Mouse (Mus musculus): ENCODE measurements at regions not wholly inside any gene's neighbourhood (a gene's known extent, or its start where the extent isn't known, plus 50 kb on each side); places are given as distances from the start of the nearest gene placed in this dataset.
A peak's percentile ranks its signal among the peaks of the same experiment; 100 is the strongest.

GRCm38 (mm10) chr7:75369366-75369765, 60.3 kb upstream of the Sv2b start:
- Histone ChIP-seq H3K4me1 (replicated peaks; ENCODE audit: control insufficient read depth in 2 of 2, insufficient read depth in 2 of 2, low read length in 1 of 2) (peaks cover 0 to 2% of the 10 kb centered on the region in 2 experiments; a peak in 1 of 4 replicates), H3K4me3 (ENCODE audit: insufficient read depth in 1 of 2, low read depth in 2 of 2, low read length in 2 of 2) (no peak overlapping the region), H3K27ac (no peak overlapping the region), H3K36me3 (replicated peaks; ENCODE audit: control insufficient read depth, insufficient read depth, low read depth) (no peaks in the 10 kb centered on the region), H3K4me2 (ENCODE audit: low read depth) (no peak overlapping the region), H3K27me3 (ENCODE audit: control insufficient read depth, insufficient read depth, low read length) (no peaks in the 10 kb centered on the region), H3K9me3 (ENCODE audit: control insufficient read depth, low read length) (no peaks in the 10 kb centered on the region), H3K9ac (replicated peaks) (no peak overlapping the region)
- peak in 1 of 3 experiments; percentile 33 for DNase-seq (ENCODE audit: low read depth in 3 of 3, low spot score in 3 of 3)
- peak; percentile 28; the same call in 1 of the 2 replicates for ATAC-seq (ENCODE audit: insufficient read depth)
- no peak for TF ChIP-seq EP300 (IDR thresholded peaks at IDR 0.05; ENCODE audit: low read depth)
- TF ChIP-seq CTCF (IDR thresholded peaks at IDR 0.05; ENCODE audit: low read depth) = no peak
- 41% methylated on average over 4 of the region's 4 CpGs for WGBS (ENCODE audit: insufficient replicate concordance)

- TF ChIP-seq CTCF (IDR thresholded peaks at IDR 0.05; ENCODE audit: low read depth) (peak; percentile 64), EP300 (IDR thresholded peaks at IDR 0.05; ENCODE audit: low read depth) (no peak)
- H3K4me1 ChIP-seq (replicated peaks; ENCODE audit: control insufficient read depth in 2 of 2, insufficient read depth in 2 of 2, low read length in 1 of 2) = peaks cover 0 to 2% of the 10 kb centered on the region in 2 experiments; a peak in 1 of 4 replicates
- 0 out of 2 replicates have a peak, but pooled peaks have one; percentile 26 for ATAC-seq (ENCODE audit: insufficient read depth)
- H3K27me3 ChIP-seq (ENCODE audit: control insufficient read depth, insufficient read depth, low read length) = no peaks in the 10 kb centered on the region
- no peak overlapping the region for H3K9ac ChIP-seq (replicated peaks)
- H3K4me3 ChIP-seq (ENCODE audit: insufficient read depth in 1 of 2, low read depth in 2 of 2, low read length in 2 of 2) = no peak overlapping the region
- H3K27ac ChIP-seq = no peak overlapping the region
- H3K36me3 ChIP-seq (replicated peaks; ENCODE audit: control insufficient read depth, insufficient read depth, low read depth) = no peaks in the 10 kb centered on the region
- 18% methylated on average over 12 of the region's 12 CpGs for WGBS (ENCODE audit: insufficient replicate concordance)
- H3K9me3 ChIP-seq (ENCODE audit: control insufficient read depth, low read length) = no peaks in the 10 kb centered on the region
- peak in 1 of 3 experiments; percentile 39 for DNase-seq (ENCODE audit: low read depth in 3 of 3, low spot score in 3 of 3)
- no peak overlapping the region for H3K4me2 ChIP-seq (ENCODE audit: low read depth)
These were observed 61.8 kb upstream of the Sv2b start for GRCm38 (mm10) chr7:75370595-75371519.

GRCm38 (mm10) chr7:75371520-75371876, 62.4 kb upstream of the Sv2b start:
- DNase-seq (ENCODE audit: low read depth in 3 of 3, low spot score in 3 of 3) = no peak
- H3K4me2 ChIP-seq (ENCODE audit: low read depth) = no peak overlapping the region
- no peaks in the 10 kb centered on the region for H3K27me3 ChIP-seq (ENCODE audit: control insufficient read depth, insufficient read depth, low read length)
- no peaks in the 10 kb centered on the region for H3K36me3 ChIP-seq (replicated peaks; ENCODE audit: control insufficient read depth, insufficient read depth, low read depth)
- H3K27ac ChIP-seq = no peak overlapping the region
- H3K4me1 ChIP-seq (replicated peaks; ENCODE audit: control insufficient read depth in 2 of 2, insufficient read depth in 2 of 2, low read length in 1 of 2) = peaks cover 0 to 2% of the 10 kb centered on the region in 2 experiments; a peak in 1 of 4 replicates
- H3K9ac ChIP-seq (replicated peaks) = no peak overlapping the region
- TF ChIP-seq EP300 (IDR thresholded peaks at IDR 0.05; ENCODE audit: low read depth) (no peak), CTCF (IDR thresholded peaks at IDR 0.05; ENCODE audit: low read depth) (no peak)
- H3K4me3 ChIP-seq (ENCODE audit: insufficient read depth in 1 of 2, low read depth in 2 of 2, low read length in 2 of 2) = no peak overlapping the region
- no peaks in the 10 kb centered on the region for H3K9me3 ChIP-seq (ENCODE audit: control insufficient read depth, low read length)
- ATAC-seq (ENCODE audit: insufficient read depth) = no peak

GRCm38 (mm10) chr7:75371991-75372390, 62.9 kb upstream of the Sv2b start:
- H3K27ac ChIP-seq = no peak overlapping the region
- H3K36me3 ChIP-seq (replicated peaks; ENCODE audit: control insufficient read depth, insufficient read depth, low read depth) = no peaks in the 10 kb centered on the region
- DNase-seq (ENCODE audit: low read depth in 3 of 3, low spot score in 3 of 3) (no peak), ATAC-seq (ENCODE audit: insufficient read depth) (no peak; the same call in 1 of the 2 replicates)
- H3K9me3 ChIP-seq (ENCODE audit: control insufficient read depth, low read length) = no peaks in the 10 kb centered on the region
- 9% methylated on average over 6 of the region's 6 CpGs for WGBS (ENCODE audit: insufficient replicate concordance)
- H3K9ac ChIP-seq (replicated peaks) = no peak overlapping the region
- no peak overlapping the region for H3K4me3 ChIP-seq (ENCODE audit: insufficient read depth in 1 of 2, low read depth in 2 of 2, low read length in 2 of 2)
- H3K4me1 ChIP-seq (replicated peaks; ENCODE audit: control insufficient read depth in 2 of 2, insufficient read depth in 2 of 2, low read length in 1 of 2) = peaks cover 0 to 2% of the 10 kb centered on the region in 2 experiments; a peak in 1 of 4 replicates
- no peak overlapping the region for H3K4me2 ChIP-seq (ENCODE audit: low read depth)
- TF ChIP-seq EP300 (IDR thresholded peaks at IDR 0.05; ENCODE audit: low read depth) (no peak), CTCF (IDR thresholded peaks at IDR 0.05; ENCODE audit: low read depth) (no peak)
- no peaks in the 10 kb centered on the region for H3K27me3 ChIP-seq (ENCODE audit: control insufficient read depth, insufficient read depth, low read length)

- peaks cover 0 to 2% of the 10 kb centered on the region in 2 experiments; a peak in 1 of 4 replicates for H3K4me1 ChIP-seq (replicated peaks; ENCODE audit: control insufficient read depth in 2 of 2, insufficient read depth in 2 of 2, low read length in 1 of 2)
- no peak overlapping the region for H3K27ac ChIP-seq
- no peaks in the 10 kb centered on the region for H3K27me3 ChIP-seq (ENCODE audit: control insufficient read depth, insufficient read depth, low read length)
- H3K9me3 ChIP-seq (ENCODE audit: control insufficient read depth, low read length) = no peaks in the 10 kb centered on the region
- H3K9ac ChIP-seq (replicated peaks) = no peak overlapping the region
- no peak overlapping the region for H3K4me2 ChIP-seq (ENCODE audit: low read depth)
- no peak for DNase-seq (ENCODE audit: low read depth in 3 of 3, low spot score in 3 of 3)
- TF ChIP-seq EP300 (IDR thresholded peaks at IDR 0.05; ENCODE audit: low read depth) (no peak), CTCF (IDR thresholded peaks at IDR 0.05; ENCODE audit: low read depth) (no peak)
- ATAC-seq (ENCODE audit: insufficient read depth) = no peak
- no peaks in the 10 kb centered on the region for H3K36me3 ChIP-seq (replicated peaks; ENCODE audit: control insufficient read depth, insufficient read depth, low read depth)
- H3K4me3 ChIP-seq (ENCODE audit: insufficient read depth in 1 of 2, low read depth in 2 of 2, low read length in 2 of 2) = no peak overlapping the region
- WGBS (ENCODE audit: insufficient replicate concordance) = 42% methylated on average over 10 of the region's 10 CpGs
These were observed 63.9 kb upstream of the Sv2b start for GRCm38 (mm10) chr7:75372892-75373444.
